Mouse (Mus musculus): Measurements from ENCODE around the gene Smagp.

Smagp gene

DNA sequence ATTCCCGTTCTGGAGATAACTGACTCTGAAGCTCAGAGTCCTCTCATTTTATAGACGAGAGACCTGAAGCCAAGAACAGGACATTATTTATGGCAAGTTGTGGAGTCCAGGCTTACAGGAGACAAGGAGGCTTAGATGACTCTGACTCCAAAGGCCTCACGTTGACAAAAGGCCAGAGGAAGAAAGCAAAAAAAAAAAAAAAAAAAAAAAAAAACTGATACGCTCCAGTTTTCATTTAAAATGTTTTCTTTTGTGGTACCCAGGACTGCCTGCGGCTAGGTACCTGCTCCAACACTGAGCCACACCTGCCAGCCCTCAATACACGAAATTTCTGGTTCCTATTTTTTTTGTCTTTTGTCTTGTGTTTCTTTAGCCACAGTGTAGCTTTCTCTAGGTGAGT is 30.7 kb upstream of the Smagp start:
- in situ Hi-C loops (cut with MboI; ENCODE audit: low pct_unique_long_range_greater_than_20kb in 1 of 2, low sequenced_read_pairs in 2 of 2, unreplicated experiment in 1 of 2): no loop called here

GRCm38 (mm10) chr15:100666851-100667250 is 30.1 kb upstream of the Smagp start:
- in situ Hi-C loops (cut with MboI; ENCODE audit: low pct_unique_long_range_greater_than_20kb in 1 of 2, low sequenced_read_pairs in 2 of 2, unreplicated experiment in 1 of 2): no loop called here

DNA sequence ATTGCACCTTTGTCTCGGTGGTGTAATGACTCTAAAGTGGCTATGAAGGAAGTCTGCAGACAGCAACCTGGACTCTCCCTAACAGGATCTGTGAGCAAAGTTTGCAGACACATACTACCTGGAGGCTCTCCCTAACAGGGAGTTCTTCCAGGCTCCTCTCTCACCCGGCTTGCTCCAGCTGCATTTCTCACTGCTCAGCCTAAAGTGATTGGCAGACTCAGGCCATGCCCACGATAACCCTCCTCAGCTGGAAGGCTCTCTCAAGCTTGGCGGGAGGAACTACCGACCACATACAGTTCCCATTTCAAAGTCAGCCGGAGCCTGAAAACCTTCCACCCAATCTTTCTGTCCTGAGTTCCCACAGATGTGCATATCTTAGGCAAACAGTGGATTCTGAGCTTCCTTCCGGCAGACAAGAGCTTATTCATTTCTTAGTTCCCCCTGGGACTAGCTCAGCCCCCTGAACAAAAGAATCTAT is 29.5 kb upstream of the Smagp start:
- in situ Hi-C loops (cut with MboI; ENCODE audit: low pct_unique_long_range_greater_than_20kb in 1 of 2, low sequenced_read_pairs in 2 of 2, unreplicated experiment in 1 of 2): no loop called here

DNA sequence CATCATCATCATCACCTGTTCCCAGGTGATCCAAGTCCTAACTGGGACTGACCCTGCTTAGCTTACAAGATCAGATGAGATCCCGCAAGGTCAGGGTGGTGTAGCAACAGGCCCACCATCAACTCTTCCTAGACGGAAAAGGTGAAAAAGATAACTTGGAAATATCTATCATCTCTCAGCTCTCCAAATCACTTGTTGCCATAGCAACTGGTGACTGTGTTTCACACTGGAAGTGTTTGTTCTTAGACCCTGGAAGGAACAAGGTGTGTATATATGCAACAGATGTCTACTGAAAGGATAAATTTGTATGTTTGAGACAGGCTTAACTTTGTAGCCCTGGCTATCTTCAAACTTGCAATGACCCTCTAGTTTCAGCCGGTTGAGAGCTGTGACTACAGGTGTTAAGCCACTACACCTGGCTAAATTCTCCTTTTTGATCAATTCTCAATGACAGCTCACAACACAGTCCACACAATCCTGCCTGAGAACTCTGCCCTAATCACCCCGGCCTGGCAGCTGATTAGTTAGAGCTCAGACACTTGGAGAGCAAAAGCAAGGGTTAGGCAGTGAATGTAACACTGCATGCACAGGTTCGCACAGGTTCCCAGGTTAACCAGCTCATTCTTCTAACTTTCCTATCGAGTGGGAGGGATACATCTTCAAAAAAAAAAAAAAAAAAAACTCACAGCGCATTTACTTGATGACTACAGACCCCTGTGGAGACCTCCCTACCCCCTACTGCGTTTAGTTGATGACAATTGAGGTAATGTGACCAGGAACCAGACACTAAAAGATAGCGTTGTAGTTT is 28.9 kb upstream of the Smagp start:
- in situ Hi-C loops (cut with MboI; ENCODE audit: low pct_unique_long_range_greater_than_20kb in 1 of 2, low sequenced_read_pairs in 2 of 2, unreplicated experiment in 1 of 2): no loop called here

GRCm38 (mm10) chr15:100664813-100665274 is 28.1 kb upstream of the Smagp start:
- in situ Hi-C loops (cut with MboI; ENCODE audit: low pct_unique_long_range_greater_than_20kb in 1 of 2, low sequenced_read_pairs in 2 of 2, unreplicated experiment in 1 of 2): no loop called here

GRCm38 (mm10) chr15:100660805-100661204 is 24.1 kb upstream of the Smagp start:
- in situ Hi-C loops (cut with MboI; ENCODE audit: low pct_unique_long_range_greater_than_20kb in 1 of 2, low sequenced_read_pairs in 2 of 2, unreplicated experiment in 1 of 2): no loop called here

DNA sequence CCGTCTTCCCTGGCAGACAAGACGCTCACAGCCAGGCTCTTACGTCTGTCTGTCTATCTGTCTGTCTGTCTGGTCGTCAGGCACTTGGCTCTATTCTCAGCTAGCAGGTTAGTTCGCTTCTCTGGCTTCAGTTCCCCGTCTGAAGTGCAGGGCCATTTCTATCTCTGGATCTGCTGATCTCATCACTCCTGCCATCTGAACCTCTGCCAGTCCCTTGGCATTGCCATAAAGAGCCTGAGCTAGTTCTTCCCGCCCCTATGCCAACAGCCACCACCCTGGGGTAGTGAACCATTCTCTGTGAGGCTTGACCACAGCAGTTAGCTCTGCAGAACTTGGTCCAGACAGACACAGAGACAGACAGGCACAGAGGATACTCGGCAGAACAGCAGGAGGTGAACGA is 23.6 kb upstream of the Smagp start:
- in situ Hi-C loops (cut with MboI; ENCODE audit: low pct_unique_long_range_greater_than_20kb in 1 of 2, low sequenced_read_pairs in 2 of 2, unreplicated experiment in 1 of 2): no loop called here

- in situ Hi-C loops (cut with MboI; ENCODE audit: low pct_unique_long_range_greater_than_20kb in 1 of 2, low sequenced_read_pairs in 2 of 2, unreplicated experiment in 1 of 2): no loop called here
Measured at GRCm38 (mm10) chr15:100655201-100655600, 18.5 kb upstream of the Smagp start.

GRCm38 (mm10) chr15:100654271-100654670 is 17.5 kb upstream of the Smagp start:
- in situ Hi-C loops (cut with MboI; ENCODE audit: low pct_unique_long_range_greater_than_20kb in 1 of 2, low sequenced_read_pairs in 2 of 2, unreplicated experiment in 1 of 2): no loop called here

GRCm38 (mm10) chr15:100651610-100652009 is 14.9 kb upstream of the Smagp start:
- in situ Hi-C loops (cut with MboI; ENCODE audit: low pct_unique_long_range_greater_than_20kb in 1 of 2, low sequenced_read_pairs in 2 of 2, unreplicated experiment in 1 of 2): no loop called here

- in situ Hi-C loops (cut with MboI; ENCODE audit: low pct_unique_long_range_greater_than_20kb in 1 of 2, low sequenced_read_pairs in 2 of 2, unreplicated experiment in 1 of 2): no loop called here
Measured at GRCm38 (mm10) chr15:100650111-100650510, 13.4 kb upstream of the Smagp start.

DNA sequence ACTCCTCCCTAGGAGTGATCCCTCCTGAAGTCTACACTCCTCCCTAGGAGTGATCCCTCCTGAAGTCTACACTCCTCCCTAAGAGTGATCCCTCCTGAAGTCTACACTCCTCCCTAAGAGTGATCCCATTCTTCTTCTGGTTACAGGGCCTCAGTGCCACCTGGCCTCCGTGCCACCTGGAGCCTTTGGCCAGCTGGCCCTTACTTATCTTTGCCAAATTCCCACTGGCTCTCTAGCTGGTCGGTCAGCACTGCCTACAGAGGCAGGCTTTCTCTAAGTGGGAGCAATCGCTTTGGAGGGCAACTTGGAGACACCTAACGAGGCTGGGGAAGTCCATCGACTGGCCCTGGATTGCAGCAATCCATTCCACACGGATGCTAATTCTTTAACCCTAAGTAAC is 9.4 kb upstream of the Smagp start:
- in situ Hi-C loops (cut with MboI; ENCODE audit: low pct_unique_long_range_greater_than_20kb in 1 of 2, low sequenced_read_pairs in 2 of 2, unreplicated experiment in 1 of 2): no loop called here

DNA sequence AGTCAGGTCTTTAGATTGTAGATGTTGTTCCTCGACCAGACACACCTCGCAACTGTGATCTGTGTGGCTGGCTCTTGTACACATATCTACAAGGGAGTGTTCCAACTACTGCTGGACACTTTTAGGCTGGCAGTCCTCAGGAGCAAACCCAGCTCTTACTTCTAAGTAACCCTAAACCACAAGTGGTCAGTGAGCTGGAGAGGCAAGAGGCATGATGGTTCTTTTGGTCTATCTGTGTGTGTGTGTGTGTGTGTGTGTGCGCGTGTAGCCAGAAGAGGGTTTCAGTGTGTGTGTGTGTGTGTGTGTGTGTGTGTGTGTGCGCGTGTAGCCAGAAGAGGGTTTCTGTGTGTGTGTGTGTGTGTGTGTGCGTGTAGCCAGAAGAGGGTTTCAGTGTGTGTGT is 5.7 kb upstream of the Smagp start:
- in situ Hi-C loops (cut with MboI; ENCODE audit: low pct_unique_long_range_greater_than_20kb in 1 of 2, low sequenced_read_pairs in 2 of 2, unreplicated experiment in 1 of 2): no loop called here

GRCm38 (mm10) chr15:100641226-100641810 is 4.6 kb upstream of the Smagp start:
- in situ Hi-C loops (cut with MboI; ENCODE audit: low pct_unique_long_range_greater_than_20kb in 1 of 2, low sequenced_read_pairs in 2 of 2, unreplicated experiment in 1 of 2): no loop called here

DNA sequence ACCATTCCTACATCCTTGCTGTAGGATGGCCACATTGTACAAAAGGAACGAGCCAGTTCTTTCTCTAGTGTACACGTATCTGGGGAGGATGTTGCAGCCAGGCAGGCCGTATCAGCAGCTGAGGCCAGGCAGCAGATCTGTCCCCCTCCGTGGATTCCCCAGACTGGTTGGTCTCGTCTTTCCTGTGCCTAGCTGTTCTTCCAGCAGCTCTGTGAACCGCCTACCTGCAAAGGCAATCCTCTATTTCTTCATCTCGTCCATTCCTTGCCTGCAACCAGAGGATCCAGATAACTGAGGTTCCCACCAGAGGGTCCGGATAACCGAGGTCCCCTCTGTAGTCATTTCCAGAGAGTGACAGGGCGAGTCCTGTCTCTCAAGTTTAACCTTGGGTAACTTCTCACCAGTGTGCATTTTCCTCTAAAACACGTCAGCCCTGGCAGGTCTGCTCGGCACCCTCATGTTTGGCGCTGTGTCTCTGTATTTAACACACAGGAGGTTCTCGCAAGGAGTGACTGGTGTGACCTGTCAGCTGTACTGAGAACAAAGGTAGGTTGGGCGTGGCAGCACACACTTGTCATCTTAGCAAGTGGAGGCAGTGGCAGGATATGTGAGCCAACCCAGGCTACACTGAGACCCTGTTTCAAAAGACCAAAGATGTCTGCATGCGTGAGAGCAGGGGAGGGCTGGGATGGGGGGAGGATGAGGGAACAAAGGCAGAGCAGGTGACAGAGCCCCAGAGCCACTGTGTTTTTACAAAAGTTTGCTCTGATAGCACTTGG is 3.4 kb upstream of the Smagp start:
- in situ Hi-C loops (cut with MboI; ENCODE audit: low pct_unique_long_range_greater_than_20kb in 1 of 2, low sequenced_read_pairs in 2 of 2, unreplicated experiment in 1 of 2): no loop called here

- in situ Hi-C loops (cut with MboI; ENCODE audit: low pct_unique_long_range_greater_than_20kb in 1 of 2, low sequenced_read_pairs in 2 of 2, unreplicated experiment in 1 of 2): no loop called here
Measured at GRCm38 (mm10) chr15:100637661-100638060, 921 bp upstream of the Smagp start.

GRCm38 (mm10) chr15:100635851-100636645 is 692 bp downstream of the Smagp start:
- in situ Hi-C loops (cut with MboI; ENCODE audit: low pct_unique_long_range_greater_than_20kb in 1 of 2, low sequenced_read_pairs in 2 of 2, unreplicated experiment in 1 of 2): no loop called here

GRCm38 (mm10) chr15:100635239-100635638 is 1.5 kb downstream of the Smagp start:
- in situ Hi-C loops (cut with MboI; ENCODE audit: low pct_unique_long_range_greater_than_20kb in 1 of 2, low sequenced_read_pairs in 2 of 2, unreplicated experiment in 1 of 2): no loop called here

DNA sequence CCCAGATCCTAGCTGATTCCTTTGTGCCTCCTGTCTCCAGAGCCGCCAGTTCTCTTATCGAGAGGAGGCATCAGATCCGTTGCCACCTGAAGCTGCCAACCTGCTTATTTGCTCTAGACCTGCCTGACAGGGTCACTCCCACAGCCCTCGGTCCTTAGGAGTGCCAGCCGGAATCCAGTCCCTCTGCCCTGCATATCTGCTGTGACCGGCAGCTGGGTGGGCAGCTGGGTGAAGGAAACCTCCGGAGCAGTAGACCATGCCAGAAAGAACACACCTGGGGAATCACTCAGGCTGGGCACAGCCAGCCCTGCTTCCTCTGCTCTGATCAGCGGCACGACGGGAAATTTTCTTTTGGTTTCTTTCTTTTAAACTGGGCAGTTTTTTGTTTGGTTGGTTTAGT is 3.4 kb downstream of the Smagp start:
- in situ Hi-C loops (cut with MboI; ENCODE audit: low pct_unique_long_range_greater_than_20kb in 1 of 2, low sequenced_read_pairs in 2 of 2, unreplicated experiment in 1 of 2): no loop called here

All from mouse embryonic stem cell (cell line).